Mouse (Mus musculus): ENCODE data around the gene Kif3a. TPM values are rescaled to one million over a fixed set of nuclear protein-coding genes. Genes with fewer than 3 reads are reported as not detected.

Gene Kif3a
- 10 to 100 TPM in 1 of 2 experiments, 1 to 10 TPM in 1; 8.4 to 11.2 TPM for total RNA-seq (2021)
- long read RNA-seq, experiment 1, transcript Kif3a-201 (17 exons, 2,290 nt) = major isoform, 5 of 7 reads
- long read RNA-seq, experiment 1, partial matches to known transcripts = 0 of 7 reads
- long read RNA-seq, experiment 1, other reads (novel, unspliced or antisense) = 2 of 7 reads
- long read RNA-seq, experiment 2, partial matches to known transcripts = 0 of 5 reads
- long read RNA-seq, experiment 2, other reads (novel, unspliced or antisense) = 2 of 5 reads

DNA sequence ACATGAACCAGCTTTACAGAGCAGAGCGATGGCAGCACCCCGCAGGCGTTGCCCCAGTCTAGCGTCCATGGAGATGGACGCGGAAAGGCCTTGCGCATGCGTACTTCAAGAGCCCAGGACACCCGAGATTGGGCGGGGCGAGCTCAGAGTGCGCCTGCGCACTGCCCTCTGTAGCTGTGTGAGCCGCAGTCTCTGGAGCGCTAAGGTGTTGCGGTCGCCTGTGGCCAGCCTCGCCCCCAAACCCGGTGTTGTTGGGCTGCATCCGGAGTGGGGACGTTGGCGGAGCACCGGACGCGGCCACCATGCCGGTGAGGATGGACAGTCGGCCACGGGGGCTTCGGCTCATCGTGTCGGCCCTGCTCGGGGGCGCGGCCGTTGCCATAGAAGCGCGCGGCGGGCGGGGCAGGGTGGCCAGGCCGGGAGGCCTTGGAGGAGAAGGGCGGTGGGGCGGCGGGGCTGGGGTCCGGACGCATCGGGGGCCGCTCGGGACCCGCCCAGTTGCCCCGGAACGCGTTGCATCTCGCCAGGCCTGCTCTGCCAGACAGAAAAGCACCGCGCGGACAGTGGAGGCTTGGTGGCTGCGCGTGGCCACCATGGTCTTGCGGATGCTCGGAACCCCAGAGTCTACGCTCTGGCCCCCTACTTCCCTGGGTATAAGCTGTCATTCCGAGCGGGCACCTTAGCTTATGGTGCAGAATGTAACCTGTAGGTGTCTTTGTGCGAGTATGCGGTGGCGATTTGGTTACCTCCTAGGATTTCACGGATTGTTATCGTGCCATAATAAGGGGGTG, at the start of gene Kif3a:
Gene Kif3a (plus strand): TSS at position 156 of the 791 bp plus-strand sequence.
- DNase-seq = peak; percentile 97

DNA sequence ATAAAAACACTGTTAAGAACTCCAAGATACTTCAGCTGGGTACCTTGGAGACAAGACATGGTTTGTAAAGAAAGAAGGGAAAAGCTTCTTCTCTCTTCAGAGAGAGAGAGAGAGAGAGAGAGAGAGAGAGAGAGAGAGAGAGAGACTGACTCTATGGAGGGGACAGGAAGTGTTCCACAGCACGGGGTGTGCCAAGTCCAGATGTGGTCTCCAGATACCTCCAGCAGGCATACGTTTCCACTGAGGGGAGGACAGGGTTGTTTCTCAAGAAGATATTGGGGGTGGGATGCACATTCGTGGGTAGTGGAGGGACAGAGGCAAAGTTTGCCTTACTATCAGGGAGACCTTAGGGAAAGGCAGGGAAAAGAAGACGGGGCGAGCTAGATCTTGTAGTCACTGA, 48.4 kb upstream of the Kif3a start:
- no peak for DNase-seq

- DNase-seq = peak; percentile 81 to 82
Observed at GRCm38 (mm10) chr11:53519207-53520121, 47.7 kb upstream of the Kif3a start, which contains the start of gene Sept8. Gene Sept8, plus strand, starts transcription at chr11:53519257.

DNA sequence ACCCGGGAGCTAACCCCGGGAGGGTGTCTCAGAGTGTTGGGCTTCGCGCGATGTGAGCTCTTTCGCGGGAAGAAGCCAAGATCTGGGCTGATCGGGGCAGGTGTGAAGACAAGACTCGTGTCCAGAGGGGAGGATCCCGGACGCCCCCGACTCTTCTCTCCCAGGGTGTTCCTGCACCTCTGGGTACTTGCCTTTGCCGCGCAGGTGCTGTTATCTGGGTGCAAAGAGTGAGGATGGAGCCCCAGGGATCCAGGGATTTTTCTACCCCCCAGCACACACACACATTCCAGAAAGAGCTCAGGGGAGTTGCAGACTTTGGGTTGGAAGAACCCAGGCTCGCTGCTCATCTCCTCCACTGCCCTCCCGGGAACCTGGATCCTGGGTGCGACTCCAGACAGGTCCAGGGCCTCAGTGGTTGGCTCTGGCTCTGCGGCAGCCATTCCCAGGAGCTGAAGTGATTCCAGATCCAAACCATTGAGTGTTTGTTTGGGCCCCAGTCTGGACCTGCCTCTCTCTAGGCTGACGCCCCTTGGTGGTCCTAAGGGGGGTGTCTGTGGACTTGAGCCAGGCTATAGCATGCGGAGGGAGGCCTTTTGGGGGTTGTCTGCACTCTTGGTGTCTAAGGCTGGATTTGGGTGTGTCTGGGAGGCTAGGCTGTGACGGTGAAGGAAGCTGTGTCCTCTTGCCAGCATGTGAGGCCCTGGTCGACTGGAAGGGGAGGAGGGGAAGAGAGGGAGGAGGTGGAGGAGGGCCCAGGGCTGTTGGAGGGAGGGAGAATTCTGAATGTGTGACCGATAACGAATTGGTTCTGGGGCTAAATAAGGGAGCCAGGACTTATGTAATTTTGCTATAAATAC, 46.8 kb upstream of the Kif3a start:
- DNase-seq = peak; percentile 85 to 89

DNA sequence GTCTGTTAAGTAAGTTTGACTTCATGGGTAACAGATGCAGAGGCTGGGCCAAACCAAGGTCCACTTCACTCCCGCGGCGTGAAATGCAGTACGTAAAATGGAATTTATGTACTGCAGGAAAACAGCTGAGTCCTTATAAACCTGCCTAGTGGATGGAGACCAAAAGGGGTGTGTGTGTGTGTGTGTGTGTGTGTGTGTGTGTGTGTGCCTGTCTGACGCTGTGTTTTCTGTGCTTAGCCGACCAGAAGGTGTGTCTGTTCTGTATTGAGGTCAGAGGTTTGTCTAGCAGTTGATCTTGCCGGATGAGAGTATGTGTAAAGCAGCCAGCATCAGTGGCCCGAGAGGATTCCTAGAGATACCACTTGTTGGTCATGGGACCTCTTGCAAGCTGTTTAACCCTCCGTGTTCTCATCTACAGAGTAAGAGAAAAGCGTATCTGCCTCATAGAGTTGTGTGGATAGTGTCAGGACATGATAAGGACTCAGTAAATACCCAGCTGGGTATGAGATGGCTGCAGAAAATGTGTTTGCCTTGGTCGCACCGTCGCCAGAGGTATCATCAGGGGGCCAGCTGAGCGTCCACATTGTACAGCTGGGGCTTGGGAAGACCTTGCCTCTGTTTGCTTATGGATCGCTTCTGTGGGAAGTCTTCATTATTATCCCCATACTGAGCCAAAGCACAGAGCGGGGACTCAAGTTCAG, 45.9 kb upstream of the Kif3a start:
- DNase-seq = peak; percentile 30 to 55

- peak; percentile 71 to 87 for DNase-seq
Observed at GRCm38 (mm10) chr11:53521821-53522131, 45.4 kb upstream of the Kif3a start.

- no peak for DNase-seq
Observed at GRCm38 (mm10) chr11:53522362-53522761, 44.8 kb upstream of the Kif3a start.

DNA sequence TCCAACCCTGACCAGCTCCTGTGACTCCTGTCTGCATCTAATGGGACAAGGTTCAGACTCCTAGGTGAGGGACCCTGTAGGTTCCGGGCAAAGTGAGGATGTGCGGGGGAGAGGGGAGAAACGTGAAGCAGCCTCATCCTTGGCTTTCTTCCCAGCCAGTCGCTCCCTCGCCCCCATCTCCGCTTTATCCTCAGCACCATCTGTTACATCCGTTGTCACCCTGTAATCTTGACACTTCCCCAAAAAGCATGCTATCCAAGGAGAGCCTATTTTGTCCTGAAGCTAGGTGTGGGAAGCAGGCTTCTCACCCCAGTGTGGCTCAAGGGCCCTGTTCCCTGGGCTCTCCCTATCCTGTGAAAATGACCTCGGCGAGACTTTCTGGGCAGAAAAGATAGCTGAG, 44.2 kb upstream of the Kif3a start:
- peak in 1 of 2 experiments; percentile 18 for DNase-seq

GRCm38 (mm10) chr11:53523545-53524405, 43.4 kb upstream of the Kif3a start:
- DNase-seq = no peak

- no peak for DNase-seq
Observed at GRCm38 (mm10) chr11:53524905-53525304, 42.3 kb upstream of the Kif3a start.

- peak; percentile 70 to 79 for DNase-seq
Observed at GRCm38 (mm10) chr11:53525461-53525860, 41.7 kb upstream of the Kif3a start.

- DNase-seq = peak in 1 of 2 experiments; percentile 25
Observed at GRCm38 (mm10) chr11:53528397-53529252, 38.6 kb upstream of the Kif3a start.

DNA sequence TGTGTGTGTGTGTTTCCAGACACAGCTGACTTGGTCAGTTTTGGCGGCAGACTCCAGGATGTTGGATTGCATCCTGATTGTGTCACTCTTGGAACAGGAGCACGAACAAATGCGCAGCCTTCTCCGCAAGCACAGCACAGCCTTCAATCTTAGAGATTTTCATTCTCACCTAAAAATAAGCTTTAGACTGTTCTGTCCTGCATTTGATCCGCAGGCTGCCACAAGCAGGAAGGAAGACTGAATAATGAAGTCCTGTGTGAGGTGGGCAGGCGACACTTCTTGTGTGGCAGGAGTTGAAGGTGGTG, 38.0 kb upstream of the Kif3a start:
- peak; percentile 87 for DNase-seq

DNA sequence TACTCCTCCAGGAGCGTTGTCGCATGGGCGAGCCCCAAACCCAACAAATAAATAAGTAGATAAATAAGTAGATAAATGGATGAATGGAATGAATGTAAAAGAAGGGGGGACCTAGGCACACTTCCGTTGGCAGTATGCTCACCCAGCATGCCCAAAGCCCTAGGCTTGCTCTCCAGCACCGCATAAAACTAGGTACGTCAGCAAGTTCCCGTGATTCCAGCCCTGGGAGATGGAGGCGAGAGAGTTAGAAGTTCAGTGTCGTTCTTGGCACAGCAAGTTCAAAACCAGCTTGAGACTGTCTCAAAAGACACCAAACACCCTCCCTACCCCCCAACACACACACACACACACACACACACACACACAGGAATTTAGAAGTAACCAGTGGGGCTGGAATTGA, 37.2 kb upstream of the Kif3a start:
- DNase-seq = no peak

DNA sequence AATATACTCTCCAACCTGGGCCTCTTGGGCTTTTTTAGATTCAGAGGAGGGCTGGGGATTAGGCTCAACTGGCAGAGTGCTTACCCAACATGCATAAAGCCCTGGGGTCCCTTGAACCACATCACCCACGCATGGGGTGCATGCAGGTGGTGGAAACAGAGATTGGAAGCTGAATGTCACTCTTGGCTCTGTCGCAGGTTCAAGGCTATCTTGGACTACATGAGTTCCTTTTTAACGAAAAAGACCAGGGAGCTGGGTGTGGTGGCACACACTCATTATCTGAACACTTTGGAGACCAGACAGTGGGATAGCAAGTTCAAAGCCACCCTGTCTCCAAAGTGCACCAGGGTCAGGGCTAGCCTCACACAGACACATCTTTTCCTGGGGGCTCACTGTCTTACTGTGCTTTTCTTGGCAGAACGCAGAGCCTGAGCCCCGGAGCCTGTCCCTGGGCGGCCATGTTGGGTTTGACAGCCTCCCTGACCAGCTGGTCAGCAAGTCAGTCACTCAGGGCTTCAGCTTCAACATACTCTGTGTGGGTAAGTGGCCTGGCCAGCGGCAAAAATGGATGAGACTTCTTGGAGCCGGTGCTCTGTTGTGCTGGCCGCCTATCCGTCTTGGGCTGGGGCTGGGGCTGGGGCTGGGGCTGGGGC, 35.5 kb upstream of the Kif3a start:
- no peak for DNase-seq

GRCm38 (mm10) chr11:53532231-53532620, 35.0 kb upstream of the Kif3a start:
- DNase-seq = peak in 1 of 2 experiments; percentile 27

- no peak for DNase-seq
Observed at GRCm38 (mm10) chr11:53539002-53539491, 28.1 kb upstream of the Kif3a start.

GRCm38 (mm10) chr11:53540394-53540793, 26.8 kb upstream of the Kif3a start:
- DNase-seq = no peak

Measured in heart, adult 18-20 months (tissue).